Mouse (Mus musculus) embryonic fibroblast, embryonic 13.5 days (primary cell): ENCODE measurements around the gene Gabrr2. TPM values are rescaled to one million over a fixed set of nuclear protein-coding genes. Genes with fewer than 3 reads are reported as not detected.

ENCODE experiments used
- H3K27ac ChIP-seq: 2 replicates; pipeline ENCODE4 v1.5.1; 2012; ENCODE audit warnings: low read length, control low read depth, inconsistent platforms; ENCODE audit not compliant: insufficient read depth
- H3K4me1 ChIP-seq: 2 replicates; pipeline ENCODE4 v1.6.1; 2011; ENCODE audit warnings: low read length; ENCODE audit not compliant: control insufficient read depth, insufficient read depth
- H3K4me3 ChIP-seq: 2 replicates; pipeline ENCODE4 v1.5.1; 2011; ENCODE audit warnings: mild to moderate bottlenecking, control low read depth, low read length; ENCODE audit not compliant: insufficient read depth
- CTCF ChIP-seq: IDR thresholded peaks from 2 replicates; pipeline ENCODE4 v1.5.1; 2011; ENCODE audit warnings: mild to moderate bottlenecking, control low read depth, low read length, moderate library complexity, borderline replicate concordance; ENCODE audit not compliant: insufficient read depth
- POLR2A ChIP-seq: IDR thresholded peaks from 2 replicates; pipeline ENCODE4 v1.6.1; 2011; ENCODE audit warnings: low read depth, mild to moderate bottlenecking, control low read depth, low read length, moderate library complexity
- polyA plus RNA-seq: library from polyadenylated mRNA; stranded (reverse); fragments of >200 nt; gene quantifications from 2 replicates; pipeline ENCODE4 v1.2.4, GENCODE M21; 2011; ENCODE audit warnings: low read depth; ENCODE audit not compliant: missing spikeins, insufficient read length

Gene Gabrr2
- polyA plus RNA-seq, result not detected in 2 replicates

GRCm38 (mm10) chr4:33062981-33063380 is at the start of gene Gabrr2:
Gene Gabrr2, plus strand, starts transcription at chr4:33062999.
- no peak for TF ChIP-seq POLR2A
- H3K4me1 ChIP-seq, result 0 out of 2 replicates have a peak, but pooled peaks cover 4% of the 10 kb centered on the region
- no peak within 1 kb of the TSS for H3K4me3 ChIP-seq
- no peak within 1 kb of the TSS for H3K27ac ChIP-seq

- H3K4me3 ChIP-seq, result no peak overlapping the region
- no peaks in the 10 kb centered on the region for H3K4me1 ChIP-seq
- TF ChIP-seq CTCF (peak; percentile 97), POLR2A (no peak)
- H3K27ac ChIP-seq, result no peak overlapping the region
Observed at GRCm38 (mm10) chr4:33018361-33018999, 44.3 kb upstream of the Gabrr2 start.

- Histone ChIP-seq H3K4me1 (no peaks in the 10 kb centered on the region), H3K4me3 (no peak overlapping the region), H3K27ac (no peak overlapping the region)
- no peak for TF ChIP-seq CTCF
- TF ChIP-seq POLR2A, result no peak
Observed at GRCm38 (mm10) chr4:33024420-33024819, 38.4 kb upstream of the Gabrr2 start.

- H3K4me1 ChIP-seq, result peaks cover 4% of the 10 kb centered on the region; the same call in 1 of the 2 replicates
- H3K27ac ChIP-seq, result no peak overlapping the region
- TF ChIP-seq CTCF (no peak), POLR2A (no peak)
- no peak overlapping the region for H3K4me3 ChIP-seq
Observed at GRCm38 (mm10) chr4:33029104-33029503, 33.7 kb upstream of the Gabrr2 start.

- no peak; the same call in 1 of the 2 replicates for TF ChIP-seq POLR2A
- H3K4me1 ChIP-seq, result peaks cover 4% of the 10 kb centered on the region; the same call in 1 of the 2 replicates
- peak overlapping the region; percentile 100 for H3K4me3 ChIP-seq
- H3K27ac ChIP-seq, result peak overlapping the region; percentile 86
Observed at GRCm38 (mm10) chr4:33030264-33031194, 32.3 kb upstream of the Gabrr2 start.

- Histone ChIP-seq H3K4me1 (peaks cover 4% of the 10 kb centered on the region; the same call in 1 of the 2 replicates), H3K4me3 (peak within 1 kb of the TSS; percentile 100), H3K27ac (peak within 1 kb of the TSS; percentile 86)
- peak; percentile 75 for TF ChIP-seq POLR2A
- no peak for TF ChIP-seq CTCF
Observed at GRCm38 (mm10) chr4:33031195-33031960, 31.4 kb upstream of the Gabrr2 start, which contains the start of gene Ube2j1. Gene Ube2j1, plus strand, starts transcription at chr4:33031416.

GRCm38 (mm10) chr4:33032045-33032444 is 30.8 kb upstream of the Gabrr2 start:
- Histone ChIP-seq H3K4me1 (peaks cover 4% of the 10 kb centered on the region; the same call in 1 of the 2 replicates), H3K4me3 (peak overlapping the region; percentile 99), H3K27ac (peak overlapping the region; percentile 69; the same call in 1 of the 2 replicates)
- TF ChIP-seq POLR2A (no peak), CTCF (no peak)

GRCm38 (mm10) chr4:33033515-33033914 is 29.3 kb upstream of the Gabrr2 start:
- no peak overlapping the region for H3K27ac ChIP-seq
- TF ChIP-seq CTCF (no peak), POLR2A (no peak)

GRCm38 (mm10) chr4:33039826-33040225 is 23.0 kb upstream of the Gabrr2 start:
- no peaks in the 10 kb centered on the region for H3K4me1 ChIP-seq
- no peak overlapping the region for H3K27ac ChIP-seq
- H3K4me3 ChIP-seq, result no peak overlapping the region
- no peak for TF ChIP-seq CTCF
- no peak for TF ChIP-seq POLR2A

More at GRCm38 (mm10) chr4:33033515-33033914, 29.3 kb upstream of the Gabrr2 start:
- Histone ChIP-seq H3K4me3 (no peak overlapping the region), H3K4me1 (peaks cover 4% of the 10 kb centered on the region; the same call in 1 of the 2 replicates)
